Mouse (Mus musculus) heart, adult 2 months (tissue): Measurements from ENCODE around the gene Necap1.

ENCODE experiments used
- CTCF ChIP-seq: fragments of 200-600 bp; IDR thresholded peaks from 2 replicates; pipeline ENCODE4 v1.8.1; 2022; ENCODE audit warnings: antibody characterized with exemption, mild to moderate bottlenecking, moderate library complexity
- EP300 ChIP-seq: fragments of 200-500 bp; IDR thresholded peaks from 2 replicates; pipeline ENCODE4 v1.6.1; 2011; ENCODE audit warnings: low read depth, low read length, control low read depth; ENCODE audit not compliant: insufficient read depth
- POLR2A ChIP-seq: fragments of 200-500 bp; IDR thresholded peaks from 2 replicates; pipeline ENCODE4 v1.6.1; 2011; ENCODE audit warnings: mild to moderate bottlenecking, low read depth, low read length, control low read depth; ENCODE audit not compliant: insufficient read depth

GRCm38 (mm10) chr6:122919922-122920321 lies 45.6 kb downstream of the Necap1 start:
- TF ChIP-seq CTCF (no peak), EP300 (no peak), POLR2A (no peak)
